Mouse (Mus musculus): ENCODE measurements at regions not wholly inside any gene's neighbourhood (a gene's known extent, or its start where the extent isn't known, plus 50 kb on each side); places are given as distances from the start of the nearest gene placed in this dataset.

GRCm38 (mm10) chr16:5792216-5792615 is 92.9 kb upstream of the Rbfox1 start:
- Histone ChIP-seq H3K36me3 (ENCODE audit: control insufficient read depth, insufficient read depth, low read length) (no peaks in the 10 kb centered on the region), H3K4me3 (ENCODE audit: control insufficient read depth, low read depth, low read length) (no peak overlapping the region), H3K27ac (ENCODE audit: control insufficient read depth, insufficient read depth, low read depth, low read length) (no peak overlapping the region), H3K27me3 (ENCODE audit: control insufficient read depth, insufficient read depth, low read length) (no peaks in the 10 kb centered on the region), H3K4me1 (ENCODE audit: control insufficient read depth, insufficient read depth, low read length) (no peaks in the 10 kb centered on the region)
- TF ChIP-seq CTCF (IDR thresholded peaks at IDR 0.05; ENCODE audit: control insufficient read depth, insufficient read depth, insufficient replicate concordance, low read depth, low read length) (no peak), POLR2A (IDR thresholded peaks at IDR 0.05; ENCODE audit: control insufficient read depth, low read depth, low read length) (no peak)

- no peak overlapping the region for H3K27ac ChIP-seq (ENCODE audit: control insufficient read depth, insufficient read depth, low read depth, low read length)
- H3K36me3 ChIP-seq (ENCODE audit: control insufficient read depth, insufficient read depth, low read length), result no peaks in the 10 kb centered on the region
- no peaks in the 10 kb centered on the region for H3K4me1 ChIP-seq (ENCODE audit: control insufficient read depth, insufficient read depth, low read length)
- H3K27me3 ChIP-seq (ENCODE audit: control insufficient read depth, insufficient read depth, low read length), result no peaks in the 10 kb centered on the region
- no peak overlapping the region for H3K4me3 ChIP-seq (ENCODE audit: control insufficient read depth, low read depth, low read length)
- TF ChIP-seq CTCF (IDR thresholded peaks at IDR 0.05; ENCODE audit: control insufficient read depth, insufficient read depth, insufficient replicate concordance, low read depth, low read length) (no peak), POLR2A (IDR thresholded peaks at IDR 0.05; ENCODE audit: control insufficient read depth, low read depth, low read length) (no peak)
Measured at GRCm38 (mm10) chr16:5790161-5790560, 95.0 kb upstream of the Rbfox1 start.

GRCm38 (mm10) chr16:5787206-5787605 is 97.9 kb upstream of the Rbfox1 start:
- Histone ChIP-seq H3K4me1 (ENCODE audit: control insufficient read depth, insufficient read depth, low read length) (no peaks in the 10 kb centered on the region), H3K36me3 (ENCODE audit: control insufficient read depth, insufficient read depth, low read length) (no peaks in the 10 kb centered on the region), H3K27me3 (ENCODE audit: control insufficient read depth, insufficient read depth, low read length) (no peaks in the 10 kb centered on the region), H3K4me3 (ENCODE audit: control insufficient read depth, low read depth, low read length) (no peak overlapping the region), H3K27ac (ENCODE audit: control insufficient read depth, insufficient read depth, low read depth, low read length) (no peak overlapping the region)
- TF ChIP-seq POLR2A (IDR thresholded peaks at IDR 0.05; ENCODE audit: control insufficient read depth, low read depth, low read length) (no peak), CTCF (IDR thresholded peaks at IDR 0.05; ENCODE audit: control insufficient read depth, insufficient read depth, insufficient replicate concordance, low read depth, low read length) (no peak)

GRCm38 (mm10) chr16:5766771-5767421 is 118.3 kb upstream of the Rbfox1 start:
- TF ChIP-seq CTCF (IDR thresholded peaks at IDR 0.05; ENCODE audit: control insufficient read depth, insufficient read depth, insufficient replicate concordance, low read depth, low read length) (no peak), POLR2A (IDR thresholded peaks at IDR 0.05; ENCODE audit: control insufficient read depth, low read depth, low read length) (no peak)
- Histone ChIP-seq H3K27me3 (ENCODE audit: control insufficient read depth, insufficient read depth, low read length) (no peaks in the 10 kb centered on the region), H3K4me3 (ENCODE audit: control insufficient read depth, low read depth, low read length) (no peak overlapping the region), H3K27ac (ENCODE audit: control insufficient read depth, insufficient read depth, low read depth, low read length) (no peak overlapping the region), H3K36me3 (ENCODE audit: control insufficient read depth, insufficient read depth, low read length) (no peaks in the 10 kb centered on the region), H3K4me1 (ENCODE audit: control insufficient read depth, insufficient read depth, low read length) (no peaks in the 10 kb centered on the region)

- H3K4me3 ChIP-seq (ENCODE audit: control insufficient read depth, low read depth, low read length), result no peak overlapping the region
- H3K27me3 ChIP-seq (ENCODE audit: control insufficient read depth, insufficient read depth, low read length), result no peaks in the 10 kb centered on the region
- H3K4me1 ChIP-seq (ENCODE audit: control insufficient read depth, insufficient read depth, low read length), result no peaks in the 10 kb centered on the region
- H3K27ac ChIP-seq (ENCODE audit: control insufficient read depth, insufficient read depth, low read depth, low read length), result no peak overlapping the region
- TF ChIP-seq POLR2A (IDR thresholded peaks at IDR 0.05; ENCODE audit: control insufficient read depth, low read depth, low read length) (no peak), CTCF (IDR thresholded peaks at IDR 0.05; ENCODE audit: control insufficient read depth, insufficient read depth, insufficient replicate concordance, low read depth, low read length) (no peak)
- no peaks in the 10 kb centered on the region for H3K36me3 ChIP-seq (ENCODE audit: control insufficient read depth, insufficient read depth, low read length)
Measured at GRCm38 (mm10) chr16:5765143-5765542, 120.0 kb upstream of the Rbfox1 start.

- no peak overlapping the region for H3K4me3 ChIP-seq (ENCODE audit: control insufficient read depth, low read depth, low read length)
- TF ChIP-seq CTCF (IDR thresholded peaks at IDR 0.05; ENCODE audit: control insufficient read depth, insufficient read depth, insufficient replicate concordance, low read depth, low read length) (no peak), POLR2A (IDR thresholded peaks at IDR 0.05; ENCODE audit: control insufficient read depth, low read depth, low read length) (no peak)
- no peak overlapping the region for H3K27ac ChIP-seq (ENCODE audit: control insufficient read depth, insufficient read depth, low read depth, low read length)
- H3K27me3 ChIP-seq (ENCODE audit: control insufficient read depth, insufficient read depth, low read length), result no peaks in the 10 kb centered on the region
- H3K4me1 ChIP-seq (ENCODE audit: control insufficient read depth, insufficient read depth, low read length), result no peaks in the 10 kb centered on the region
- no peaks in the 10 kb centered on the region for H3K36me3 ChIP-seq (ENCODE audit: control insufficient read depth, insufficient read depth, low read length)
Measured at GRCm38 (mm10) chr16:5760821-5761220, 124.3 kb upstream of the Rbfox1 start.

GRCm38 (mm10) chr16:5759021-5759420 is 126.1 kb upstream of the Rbfox1 start:
- no peaks in the 10 kb centered on the region for H3K27me3 ChIP-seq (ENCODE audit: control insufficient read depth, insufficient read depth, low read length)
- H3K27ac ChIP-seq (ENCODE audit: control insufficient read depth, insufficient read depth, low read depth, low read length), result no peak overlapping the region
- no peak overlapping the region for H3K4me3 ChIP-seq (ENCODE audit: control insufficient read depth, low read depth, low read length)
- no peaks in the 10 kb centered on the region for H3K4me1 ChIP-seq (ENCODE audit: control insufficient read depth, insufficient read depth, low read length)
- no peaks in the 10 kb centered on the region for H3K36me3 ChIP-seq (ENCODE audit: control insufficient read depth, insufficient read depth, low read length)
- TF ChIP-seq POLR2A (IDR thresholded peaks at IDR 0.05; ENCODE audit: control insufficient read depth, low read depth, low read length) (no peak), CTCF (IDR thresholded peaks at IDR 0.05; ENCODE audit: control insufficient read depth, insufficient read depth, insufficient replicate concordance, low read depth, low read length) (no peak)

Measured in testis, adult 2 months (tissue).